Mouse (Mus musculus): ENCODE data around the gene Olfr318.
"Not testable (repeated sequence)": the region's sequence is repeated elsewhere in the genome, so short reads cannot be mapped to it uniquely, and the experiment has no call there.

Olfr318 gene

GRCm38 (mm10) chr11:58723914-58724313 is at the start of gene Olfr318:
Gene Olfr318, minus strand, starts transcription at chr11:58724014.
- DNase-seq (ENCODE audit: low spot score): no peak

GRCm38 (mm10) chr11:58772888-58773287 is 49.1 kb upstream of the Olfr318 start, which contains the start of gene Olfr315:
Gene Olfr315, plus strand, starts transcription at chr11:58773188.
- no peak for DNase-seq (ENCODE audit: low spot score)

- no peak for DNase-seq (ENCODE audit: low spot score)
These were observed 28.6 kb upstream of the Olfr318 start, which contains the start of gene Olfr316 for GRCm38 (mm10) chr11:58752434-58752833. Gene Olfr316, plus strand, starts transcription at chr11:58752734.

GRCm38 (mm10) chr11:58751096-58751495 is 27.3 kb upstream of the Olfr318 start:
- DNase-seq (ENCODE audit: low spot score): not testable (repeated sequence)

- no peak for DNase-seq (ENCODE audit: low spot score)
These were observed 15.0 kb upstream of the Olfr318 start, which contains the start of gene Olfr317 for GRCm38 (mm10) chr11:58738792-58739262. Gene Olfr317, minus strand, starts transcription at chr11:58739212.

- no peak for DNase-seq (ENCODE audit: low spot score)
These were observed 9.6 kb upstream of the Olfr318 start for GRCm38 (mm10) chr11:58733372-58733771.

- not testable (repeated sequence) for DNase-seq (ENCODE audit: low spot score)
These were observed 4.3 kb upstream of the Olfr318 start for GRCm38 (mm10) chr11:58727896-58728650.

GRCm38 (mm10) chr11:58719701-58720100 is 4.1 kb downstream of the Olfr318 start:
- DNase-seq (ENCODE audit: low spot score): no peak

GRCm38 (mm10) chr11:58717723-58718122 is 6.1 kb downstream of the Olfr318 start:
- DNase-seq (ENCODE audit: low spot score): not testable (repeated sequence)

- DNase-seq (ENCODE audit: low spot score): no peak
These were observed 14.7 kb downstream of the Olfr318 start for GRCm38 (mm10) chr11:58709086-58709485.

GRCm38 (mm10) chr11:58698862-58699261 is 25.0 kb downstream of the Olfr318 start, which contains the start of gene Olfr319:
Gene Olfr319, plus strand, starts transcription at chr11:58699162.
- no peak for DNase-seq (ENCODE audit: low spot score)

- no peak for DNase-seq (ENCODE audit: low spot score)
These were observed 43.0 kb downstream of the Olfr318 start, which contains the start of gene Olfr320 for GRCm38 (mm10) chr11:58680799-58681198. Gene Olfr320, plus strand, starts transcription at chr11:58681099.

- no peak for DNase-seq (ENCODE audit: low spot score)
These were observed 52.0 kb downstream of the Olfr318 start for GRCm38 (mm10) chr11:58671825-58672224.

- no peak for DNase-seq (ENCODE audit: low spot score)
These were observed 54.6 kb downstream of the Olfr318 start for GRCm38 (mm10) chr11:58669252-58669651.
